Mouse (Mus musculus) ovary, postnatal 14 days (tissue): ENCODE results near the gene Cym.

ENCODE experiments used
- DNase-seq: peaks from one replicate; pipeline ENCODE4 v3.0.0; 2022; ENCODE audit warnings: low spot score

Gene Cym

DNA sequence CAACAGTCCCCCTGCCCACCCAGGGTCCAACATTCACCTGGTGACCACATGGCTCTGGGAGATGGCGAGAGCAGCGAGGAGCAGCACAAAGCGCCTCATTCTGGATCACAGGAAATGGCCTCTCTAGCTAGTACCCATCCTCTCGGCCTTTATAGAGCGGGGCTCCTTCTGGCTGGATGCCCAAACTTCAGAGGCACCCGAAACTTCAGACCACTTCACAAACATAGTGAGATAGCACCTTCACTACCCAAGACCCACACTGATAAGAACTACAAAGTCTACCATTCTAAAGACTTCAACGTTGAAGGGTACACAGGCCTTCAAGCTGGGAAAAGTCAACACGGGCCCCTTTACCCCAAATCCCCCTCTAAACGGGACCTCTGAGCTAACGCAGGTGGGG lies at the start of gene Cym:
Cym (minus strand) TSS at position 125 of the 400 bp plus-strand sequence.
- DNase-seq: no peak

DNA sequence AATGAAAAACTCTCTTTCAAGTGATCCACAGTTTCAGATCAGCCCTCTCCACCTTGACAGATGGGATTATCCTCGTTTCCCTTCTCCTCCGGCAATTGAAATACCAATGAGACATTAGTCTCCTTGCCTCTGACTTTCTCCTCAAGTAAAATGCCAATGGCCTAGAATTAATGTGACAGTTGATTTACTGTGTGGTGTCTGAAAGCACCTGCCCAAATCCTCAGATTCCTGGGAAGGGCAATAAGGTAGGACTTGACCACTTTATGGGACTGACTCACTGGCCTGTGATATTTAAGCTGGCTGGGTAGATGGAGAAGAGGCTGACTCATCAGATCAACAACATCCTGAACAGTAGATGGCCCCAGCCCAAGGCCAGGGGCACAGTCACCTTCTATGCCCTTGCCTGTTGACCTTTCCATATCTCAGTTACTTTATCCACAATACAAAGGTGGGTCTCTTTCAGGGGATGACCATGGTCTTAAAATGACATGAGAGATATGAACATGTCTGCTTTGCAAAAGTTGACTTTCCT lies 45.3 kb upstream of the Cym start:
- DNase-seq: no peak

DNA sequence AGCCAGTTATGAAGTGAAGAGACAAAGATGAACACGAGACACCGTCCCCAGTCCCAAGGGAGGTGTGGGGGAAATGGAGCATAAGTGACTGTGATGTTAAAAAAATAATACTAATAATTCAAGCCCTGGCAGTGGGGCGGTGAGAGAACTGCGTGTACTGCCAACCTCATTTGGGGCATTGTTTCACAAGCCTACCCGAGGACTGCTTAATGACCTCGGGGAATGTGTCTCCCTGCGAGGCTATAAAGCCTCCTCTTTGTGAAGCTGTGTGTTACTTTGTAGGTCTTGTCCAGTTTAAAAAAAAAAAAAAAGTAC lies 40.3 kb upstream of the Cym start:
- DNase-seq: no peak

DNA sequence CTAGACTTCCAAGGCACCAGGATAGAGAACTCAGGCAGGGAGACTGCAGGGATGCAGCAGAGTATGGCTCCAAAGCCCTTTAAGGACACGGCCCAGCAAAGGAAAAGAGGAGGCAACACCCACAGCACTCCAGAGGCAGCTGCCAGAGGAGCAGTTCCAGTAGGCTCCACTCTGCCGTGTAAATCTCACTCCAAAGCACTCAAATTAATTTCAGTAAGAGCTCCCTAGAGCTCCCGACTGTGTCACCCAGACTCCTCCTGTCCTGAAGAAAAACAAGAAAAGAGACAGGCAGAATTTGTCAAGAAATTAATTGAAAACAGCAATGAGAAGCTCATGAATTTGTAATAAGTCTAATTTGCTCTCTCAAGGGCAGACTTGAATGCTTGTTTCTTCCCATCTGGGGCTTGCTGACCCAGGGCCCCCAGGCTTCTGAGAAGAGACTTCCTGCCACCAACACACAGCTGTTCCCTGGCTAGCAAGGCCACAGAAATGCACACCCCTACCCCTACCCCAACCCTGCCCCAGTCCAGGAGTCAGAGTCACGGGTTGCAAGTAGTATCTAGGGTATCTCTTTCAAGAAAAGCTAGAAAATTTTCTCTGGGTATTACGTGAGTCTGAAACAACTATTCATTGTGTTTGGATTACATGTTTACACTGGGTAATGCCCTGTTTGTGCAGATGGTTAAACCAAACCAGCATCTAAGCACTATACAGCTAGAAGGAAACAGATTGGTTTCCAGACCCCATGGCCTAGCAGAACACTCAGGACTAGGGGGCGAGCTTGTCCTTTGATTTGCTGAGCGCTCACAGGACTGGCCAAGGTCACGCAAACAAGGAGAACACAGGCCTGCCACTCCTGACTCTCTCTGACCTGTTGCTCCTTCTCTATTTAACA lies 39.7 kb upstream of the Cym start:
- DNase-seq: no peak

DNA sequence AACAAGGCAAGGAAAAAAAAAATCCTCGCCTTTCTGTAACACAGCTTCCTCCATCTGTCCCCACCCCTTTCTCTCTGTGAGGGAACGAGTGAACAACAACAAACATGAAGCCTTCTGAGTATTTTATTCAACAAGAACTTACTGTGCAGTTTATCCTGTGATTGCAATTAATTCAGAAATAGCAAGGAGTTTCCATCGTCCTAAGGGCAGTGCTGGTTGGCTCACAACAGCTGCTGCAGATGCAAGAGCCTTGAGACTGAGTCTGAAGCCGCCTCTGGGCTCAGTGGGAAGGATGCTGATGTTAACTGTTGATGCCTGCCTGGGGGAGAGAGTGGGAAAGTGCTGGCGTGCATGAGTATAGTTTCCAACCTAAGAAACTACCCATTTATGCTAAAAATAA lies 36.4 kb upstream of the Cym start:
- no peak for DNase-seq

DNA sequence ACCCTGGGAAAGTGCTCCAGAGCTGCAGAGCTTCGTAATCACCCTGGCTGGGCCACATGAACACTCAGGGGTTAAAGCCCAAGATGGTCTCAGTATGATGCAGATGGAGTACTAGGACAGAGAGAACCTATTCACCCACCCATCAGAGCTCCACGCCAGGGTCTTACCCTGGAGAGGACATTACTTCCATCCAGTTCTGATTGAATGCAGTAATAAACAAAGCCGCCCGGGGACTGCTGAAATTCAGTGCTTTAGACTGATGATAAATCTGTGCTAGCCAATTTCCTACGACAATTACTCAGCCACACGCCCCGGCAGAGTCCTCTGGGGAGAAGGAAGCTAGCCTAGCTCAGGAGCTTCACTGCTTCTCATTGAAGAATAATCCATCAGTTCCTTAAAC lies 35.2 kb upstream of the Cym start:
- DNase-seq: no peak

DNA sequence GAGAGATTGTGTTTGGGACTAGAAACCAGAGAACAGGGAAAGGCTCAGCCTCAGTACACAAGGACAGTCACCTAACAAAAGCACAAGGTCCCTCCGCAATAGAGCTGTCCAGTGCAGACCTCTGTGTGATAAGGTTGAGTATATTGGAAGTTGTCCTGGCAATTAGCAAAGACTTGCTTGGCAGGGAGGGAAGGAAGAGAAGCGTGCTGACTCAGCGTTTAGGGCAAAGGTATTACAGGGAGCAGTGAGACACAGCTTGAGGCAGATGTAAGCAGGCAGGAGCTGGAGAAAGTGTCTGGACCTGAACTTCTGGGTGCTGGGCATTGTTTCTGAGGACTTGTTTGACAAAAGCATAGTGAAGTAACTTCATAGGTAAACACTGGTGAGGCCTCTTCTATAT lies 34.5 kb upstream of the Cym start:
- no peak for DNase-seq

DNA sequence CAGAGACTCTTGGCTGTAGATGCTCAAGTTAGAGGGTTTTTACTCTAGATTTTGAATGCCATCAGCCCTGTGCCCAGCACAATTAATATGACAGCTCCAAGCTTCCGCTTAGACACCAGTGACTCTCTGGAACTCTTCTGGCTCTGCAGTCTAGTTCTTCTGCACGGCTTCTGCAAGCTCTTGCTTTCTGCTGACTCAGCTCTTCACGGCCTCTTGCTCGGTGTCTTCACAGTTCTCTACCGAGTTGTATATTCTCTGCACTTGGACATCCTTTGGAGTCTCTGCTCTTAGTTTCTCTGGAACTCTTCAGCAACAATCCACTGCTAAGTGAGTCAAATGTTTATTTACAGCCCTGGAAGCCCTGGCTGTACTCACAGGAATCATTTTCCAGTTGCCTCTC lies 32.4 kb upstream of the Cym start:
- no peak for DNase-seq

DNA sequence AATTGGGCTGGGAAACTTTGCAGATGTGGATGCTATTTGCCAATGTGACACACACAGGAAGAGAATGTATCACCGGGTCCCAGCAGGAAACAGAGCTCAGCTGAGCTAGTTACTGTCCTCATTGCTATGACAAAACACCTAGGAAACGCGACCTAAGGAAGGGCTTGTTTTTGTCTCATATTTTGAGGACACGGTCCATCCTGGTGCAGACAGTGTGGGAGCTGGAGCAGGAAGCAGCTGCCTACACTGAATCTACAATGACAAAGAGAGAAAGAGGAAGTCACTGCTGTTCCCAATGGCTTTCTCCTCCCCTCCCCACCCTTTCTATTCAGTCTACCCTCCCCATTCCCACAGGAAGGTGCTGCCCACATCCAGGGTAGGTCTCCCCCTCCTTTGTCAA lies 30.5 kb upstream of the Cym start:
- DNase-seq: no peak

DNA sequence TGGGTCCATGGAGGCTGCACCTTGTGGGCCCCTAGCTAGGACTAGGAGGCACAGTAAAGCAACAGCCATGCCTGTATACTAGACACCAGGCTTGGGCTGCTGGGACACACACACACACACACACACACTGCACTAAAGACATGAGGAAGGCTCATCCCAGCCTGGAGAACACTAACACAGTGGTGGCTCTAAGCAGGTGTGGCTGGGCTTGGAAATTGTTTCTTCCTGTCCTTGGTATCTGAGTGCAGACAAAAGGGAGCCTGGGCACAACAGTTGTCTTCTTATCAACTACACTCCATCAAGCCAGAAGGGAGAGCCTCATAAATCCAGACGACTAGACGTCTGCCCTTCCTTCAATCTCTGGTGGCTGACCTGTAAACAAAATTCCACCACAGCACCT lies 28.8 kb upstream of the Cym start:
- no peak for DNase-seq

DNA sequence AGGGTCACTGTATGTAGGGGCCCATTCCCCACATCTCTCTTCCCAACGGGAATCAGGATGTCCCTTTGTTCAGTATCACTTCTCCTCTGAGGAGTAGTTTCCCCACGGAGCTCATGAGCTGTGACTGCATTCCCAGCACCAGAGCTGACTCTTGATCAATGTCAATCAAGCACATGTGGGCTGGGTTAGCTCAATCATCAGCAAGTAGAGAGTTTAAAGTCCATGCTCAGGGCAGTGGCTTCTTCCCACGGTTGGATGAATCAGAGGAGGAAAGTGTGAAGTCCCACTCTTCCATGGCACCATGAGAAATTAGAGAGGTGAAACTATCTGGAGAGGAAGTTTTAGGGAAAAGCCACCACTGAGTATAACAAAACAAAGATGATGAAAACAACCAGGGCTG lies 27.5 kb upstream of the Cym start:
- no peak for DNase-seq

DNA sequence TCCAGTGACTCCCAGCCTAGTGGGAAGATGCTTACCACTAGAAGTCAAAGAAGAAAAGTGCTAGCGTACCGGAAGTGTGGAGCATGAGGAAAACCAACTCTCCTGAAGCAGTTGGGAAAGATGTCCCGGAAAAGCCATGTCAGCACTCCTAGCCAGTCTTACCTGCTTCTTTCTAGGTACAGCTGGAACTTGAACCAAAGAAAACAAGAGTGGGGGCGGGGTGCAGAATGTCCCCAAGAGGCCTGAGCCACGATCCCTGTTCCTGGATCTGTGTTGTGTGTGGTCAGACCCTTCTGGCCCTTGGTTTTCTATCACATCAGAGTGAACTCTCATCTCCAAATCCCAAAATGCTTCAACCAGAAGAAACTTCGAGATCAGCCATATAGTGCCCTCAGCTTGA lies 25.3 kb upstream of the Cym start:
- no peak for DNase-seq

DNA sequence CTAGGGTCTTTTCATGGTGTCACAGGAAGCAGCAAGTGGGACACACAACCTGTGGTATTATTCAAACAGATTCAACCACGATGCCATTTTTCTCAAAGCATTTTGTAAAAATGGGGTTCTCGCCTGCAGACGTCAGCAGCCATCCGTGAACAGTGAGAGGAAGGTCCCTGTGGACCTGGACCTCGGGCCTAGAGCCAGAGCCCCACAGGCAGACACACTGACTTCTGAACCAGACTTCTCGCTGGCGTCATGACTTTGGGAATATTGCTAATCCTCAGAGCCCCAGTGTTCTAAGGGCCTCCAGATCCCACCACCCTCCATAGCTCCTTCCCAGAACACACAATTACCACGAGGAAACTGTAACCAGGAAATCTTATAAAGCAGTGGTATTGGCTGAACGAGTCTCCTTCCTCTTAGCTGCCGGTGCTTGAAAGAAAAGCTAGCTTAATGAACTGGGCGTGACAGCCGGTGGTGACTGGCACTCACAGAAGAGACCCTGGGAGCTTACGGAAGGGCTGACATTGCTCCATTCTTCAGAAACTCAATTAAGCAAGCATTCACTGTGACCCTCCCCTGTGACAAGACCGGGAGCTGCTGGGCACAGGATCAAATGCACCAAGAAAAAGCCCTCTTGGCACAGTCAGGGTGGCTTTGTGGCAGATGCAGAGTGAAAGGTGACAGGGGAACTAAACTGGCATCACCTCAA lies 20.0 kb upstream of the Cym start:
- no peak for DNase-seq

DNA sequence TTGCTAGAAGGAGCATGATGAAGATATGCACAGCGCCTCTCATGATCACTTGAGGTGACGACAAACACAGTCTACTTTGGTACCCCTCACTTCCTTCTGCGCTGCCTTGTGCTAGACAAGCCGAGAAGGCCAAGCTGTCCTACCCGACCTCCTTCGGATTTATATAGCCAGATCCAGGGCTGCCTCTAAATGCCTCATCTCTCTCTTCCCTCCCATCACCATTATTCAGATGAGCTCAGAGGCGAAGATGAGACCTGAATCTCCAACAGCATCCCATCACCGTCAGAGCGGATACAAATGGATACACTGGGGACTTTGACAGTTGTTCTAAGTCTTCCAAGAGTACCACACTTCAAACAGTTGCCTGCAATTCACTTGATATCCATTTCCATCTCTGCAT lies 18.1 kb upstream of the Cym start, which contains the start of gene Prok1:
Prok1 (minus strand) TSS at position 101 of the 400 bp plus-strand sequence.
- DNase-seq: no peak

DNA sequence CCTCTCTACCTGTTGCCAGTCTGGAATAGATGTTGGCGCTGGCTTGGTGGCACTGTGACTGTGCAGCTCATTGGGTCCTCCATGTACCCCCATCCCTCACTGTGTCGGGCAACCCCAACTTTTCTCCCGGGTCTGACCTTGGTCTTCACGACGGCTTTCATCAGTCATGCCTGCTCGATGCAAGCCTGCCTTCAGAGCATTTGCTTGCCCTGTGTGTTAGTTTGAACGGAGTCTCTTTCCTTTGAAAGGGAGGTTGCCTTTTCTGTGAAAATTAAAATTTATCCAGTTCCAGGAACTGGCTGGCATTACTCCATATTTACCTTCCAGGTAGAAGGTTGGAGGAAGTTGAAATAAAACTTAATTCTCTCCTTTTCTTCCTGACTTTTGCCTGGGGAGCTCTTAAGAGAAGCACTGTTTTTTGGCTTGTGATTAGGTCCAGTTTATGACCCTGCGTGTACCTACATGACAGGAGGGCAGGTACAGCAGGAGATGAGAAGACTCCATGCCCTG lies 17.0 kb upstream of the Cym start:
- no peak for DNase-seq

DNA sequence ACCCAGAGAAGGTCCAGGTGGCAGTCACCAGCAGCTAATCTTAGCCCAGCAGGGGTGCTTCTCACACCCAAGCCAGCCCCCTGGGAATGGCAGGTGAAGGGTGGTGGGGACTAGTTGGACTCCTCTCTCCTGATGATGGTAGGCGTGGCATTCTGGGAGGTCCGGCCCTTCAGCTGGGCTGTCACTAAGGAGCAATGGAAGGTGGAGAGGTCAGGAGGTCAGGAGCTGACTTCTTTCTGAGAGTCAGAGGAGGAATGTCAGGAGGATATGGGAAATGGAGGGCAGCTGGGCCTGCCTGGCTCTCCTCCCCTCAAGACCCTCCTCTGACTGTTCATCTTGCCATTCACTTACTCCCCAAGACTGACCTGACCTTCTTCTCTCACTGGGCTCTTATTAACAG lies 16.5 kb upstream of the Cym start:
- DNase-seq: no peak

DNA sequence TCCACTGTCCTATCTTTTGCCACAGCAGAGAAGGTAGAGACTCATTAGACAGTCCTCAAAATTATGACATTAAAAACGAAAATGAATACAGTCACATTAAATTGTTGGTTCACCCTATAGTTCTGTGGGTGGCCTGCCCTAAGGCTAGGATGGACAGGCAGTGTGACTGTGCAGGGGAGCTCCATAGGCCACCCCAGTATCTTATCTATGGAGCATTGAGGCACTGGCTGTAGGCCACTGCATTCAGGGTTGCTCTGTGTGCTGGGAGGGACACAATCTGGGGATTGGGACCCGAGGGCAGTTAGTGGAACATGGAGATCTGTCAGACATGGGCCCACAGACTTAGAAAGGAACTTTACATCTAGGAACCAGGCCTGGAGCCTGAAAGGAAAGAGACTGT lies 12.4 kb upstream of the Cym start:
- DNase-seq: no peak

DNA sequence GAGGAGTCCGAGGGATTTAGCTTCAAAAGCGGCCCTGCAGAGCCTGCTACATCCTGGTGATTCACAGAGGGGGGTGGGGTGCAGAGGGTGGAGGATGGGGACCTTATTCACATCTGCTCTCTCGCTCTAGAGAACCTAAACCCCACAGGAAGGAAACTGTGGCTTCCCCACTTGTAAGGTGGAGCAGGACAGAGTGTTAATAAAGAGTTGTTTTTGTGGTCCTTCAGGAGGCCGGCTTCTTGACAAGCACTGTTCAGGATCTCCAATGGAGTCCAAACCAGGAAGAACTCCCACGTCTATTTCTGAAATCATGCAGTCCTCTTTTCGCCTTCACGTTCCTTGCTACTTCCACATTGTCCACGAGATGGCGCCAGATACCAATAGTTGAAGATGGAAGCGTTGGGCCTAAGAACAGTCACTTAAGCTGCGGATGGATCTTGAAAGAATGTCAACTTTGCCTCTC lies 11.8 kb upstream of the Cym start:
- peak; percentile 87 for DNase-seq

DNA sequence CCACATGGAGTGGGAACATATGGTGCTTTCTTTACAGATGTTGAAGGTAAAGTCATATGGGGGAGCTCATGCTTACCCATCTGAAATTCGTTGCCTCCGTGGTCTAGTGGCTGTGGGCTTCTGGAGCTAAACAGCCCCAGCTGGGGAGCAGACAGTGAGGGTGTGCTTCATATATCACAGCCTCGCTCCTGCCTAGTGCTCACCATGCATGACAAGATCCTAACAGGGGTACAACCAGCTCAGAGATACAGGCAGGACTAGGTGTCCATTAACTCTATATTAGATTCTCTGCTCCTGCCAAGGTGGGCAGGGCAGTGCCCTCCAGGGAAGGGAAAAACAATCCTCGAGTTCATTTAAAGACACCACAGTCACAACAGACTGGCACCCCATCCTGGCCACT lies 9.7 kb upstream of the Cym start:
- no peak for DNase-seq

DNA sequence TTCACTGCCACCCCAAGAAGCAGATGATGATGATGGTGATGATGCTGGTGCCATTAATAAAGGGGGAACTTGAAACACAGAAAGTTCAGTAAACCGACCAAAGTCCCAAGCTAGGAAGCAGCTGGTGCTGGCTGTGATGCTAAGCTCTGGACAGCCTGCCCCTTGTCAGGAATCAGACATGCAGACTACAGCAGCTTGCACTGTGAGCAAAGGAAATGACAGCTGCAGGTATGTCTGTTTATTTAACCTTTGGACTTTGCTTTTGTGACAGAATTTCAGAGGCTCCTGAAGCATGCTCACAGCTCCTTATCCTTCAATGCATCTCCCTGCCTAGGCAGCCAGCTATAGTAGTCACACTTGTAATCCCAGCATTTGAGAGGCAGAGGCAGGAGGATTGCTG lies 9.0 kb upstream of the Cym start, which contains the start of gene A630076J17Rik:
A630076J17Rik (plus strand) TSS at position 88 of the 400 bp plus-strand sequence.
- DNase-seq: no peak

DNA sequence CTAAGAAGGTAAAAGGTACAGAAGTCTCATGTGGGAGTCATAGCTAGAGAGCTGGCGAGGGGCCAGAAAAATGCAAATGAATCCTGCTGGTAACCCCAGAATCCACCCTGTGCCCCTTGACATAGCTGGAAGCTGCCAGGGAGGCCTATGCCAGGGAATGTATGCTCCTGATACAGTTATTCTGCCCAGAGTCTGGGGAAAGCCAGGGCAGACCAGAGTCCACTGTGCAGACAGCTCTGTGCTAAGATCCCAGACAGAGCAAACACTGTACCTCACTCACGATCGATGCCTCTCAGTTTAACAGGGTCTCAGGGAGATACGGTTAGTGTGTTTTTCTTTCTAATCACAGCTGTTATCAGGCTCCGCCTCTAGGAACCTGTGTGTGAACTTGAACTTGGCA lies 8.3 kb upstream of the Cym start:
- no peak for DNase-seq

DNA sequence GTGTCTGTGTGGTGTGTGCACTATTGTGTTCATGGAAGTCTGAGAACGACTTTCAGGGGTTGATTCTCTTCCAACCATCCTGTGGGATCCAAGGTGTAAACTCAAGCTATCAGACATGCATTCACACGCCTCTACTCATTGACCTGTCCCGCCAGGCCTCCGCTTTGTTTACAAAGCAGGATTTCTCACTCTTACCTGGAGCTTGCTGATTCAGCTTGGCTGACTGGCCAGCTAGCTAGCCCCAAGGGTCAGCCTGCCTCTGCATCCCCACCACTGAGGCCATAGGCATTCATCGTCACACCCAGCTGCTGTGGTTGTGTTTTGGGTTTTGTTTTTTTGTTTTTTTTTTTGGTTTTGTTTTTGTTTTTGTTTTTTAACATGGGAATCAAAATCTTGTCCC lies 7.7 kb upstream of the Cym start:
- DNase-seq: no peak

DNA sequence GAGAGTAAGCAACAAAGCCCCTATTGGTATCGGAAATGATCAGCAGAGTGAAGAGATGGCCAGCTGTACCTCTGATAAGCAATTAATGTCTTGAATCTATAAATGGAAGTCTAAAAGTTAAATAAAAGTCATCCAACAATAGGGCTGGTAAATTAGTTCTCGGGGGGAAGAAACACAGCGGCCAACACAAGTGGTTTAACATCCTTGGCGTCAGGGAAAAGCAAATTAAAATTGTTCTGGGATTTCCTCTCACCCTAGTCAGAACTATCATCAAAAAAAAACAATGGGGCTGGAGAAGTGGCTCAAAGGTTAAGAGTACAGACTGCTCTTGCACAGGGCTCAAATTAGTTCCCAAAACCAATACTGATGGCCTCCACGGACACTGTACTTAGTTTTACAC lies 4.3 kb upstream of the Cym start:
- no peak for DNase-seq
